Mouse (Mus musculus): ENCODE results near the gene Ezh1.

Gene Ezh1

GRCm38 (mm10) chr11:101211970-101212369 is 14.3 kb downstream of the Ezh1 start:
- DNase-seq (ENCODE audit: low read depth, low spot score): peak; percentile 77

- peak; percentile 81 for DNase-seq (ENCODE audit: low read depth, low spot score)
These were observed 25.3 kb downstream of the Ezh1 start for GRCm38 (mm10) chr11:101200986-101201385.

DNA sequence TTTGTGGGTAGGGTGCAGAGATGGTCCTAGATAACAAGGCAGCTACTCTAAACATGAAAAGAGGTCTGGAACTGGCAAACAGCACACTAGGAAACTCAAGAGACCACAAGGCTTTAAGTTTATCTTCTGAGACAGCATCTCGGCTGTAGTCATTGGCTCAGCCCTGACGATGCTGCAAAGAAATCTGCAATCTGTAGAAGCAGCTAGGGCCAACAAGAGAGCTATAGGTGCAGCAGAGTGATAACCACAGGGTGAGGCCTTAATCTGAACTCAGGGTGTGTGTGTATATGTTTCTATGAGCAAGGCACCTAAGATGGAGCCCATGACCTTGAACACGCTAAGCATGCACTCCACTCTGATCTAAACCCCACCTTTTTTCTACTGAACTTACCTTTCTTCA is 26.7 kb downstream of the Ezh1 start:
- no peak for DNase-seq (ENCODE audit: low read depth, low spot score)

GRCm38 (mm10) chr11:101196175-101196574 is 30.1 kb downstream of the Ezh1 start:
- DNase-seq (ENCODE audit: low read depth, low spot score): no peak

DNA sequence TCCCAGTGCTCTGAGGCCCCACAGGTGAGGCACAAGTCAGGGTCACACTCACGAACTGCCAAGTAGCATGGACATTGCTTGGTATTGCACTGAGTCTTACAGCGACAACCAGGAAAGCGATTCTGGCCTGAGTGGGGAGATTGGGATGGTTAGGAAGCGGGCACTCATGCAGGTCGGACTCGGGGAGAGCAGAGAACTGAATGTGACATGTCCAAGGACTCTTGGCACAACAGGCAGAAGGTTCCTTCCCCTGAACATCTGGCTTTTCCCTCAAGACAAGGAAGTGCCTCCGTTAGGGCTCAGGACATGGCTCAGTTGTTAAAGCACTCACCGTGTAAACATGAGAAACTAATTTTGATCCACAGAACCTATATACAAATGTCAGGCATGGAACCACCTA is 30.7 kb downstream of the Ezh1 start:
- no peak for DNase-seq (ENCODE audit: low read depth, low spot score)

DNA sequence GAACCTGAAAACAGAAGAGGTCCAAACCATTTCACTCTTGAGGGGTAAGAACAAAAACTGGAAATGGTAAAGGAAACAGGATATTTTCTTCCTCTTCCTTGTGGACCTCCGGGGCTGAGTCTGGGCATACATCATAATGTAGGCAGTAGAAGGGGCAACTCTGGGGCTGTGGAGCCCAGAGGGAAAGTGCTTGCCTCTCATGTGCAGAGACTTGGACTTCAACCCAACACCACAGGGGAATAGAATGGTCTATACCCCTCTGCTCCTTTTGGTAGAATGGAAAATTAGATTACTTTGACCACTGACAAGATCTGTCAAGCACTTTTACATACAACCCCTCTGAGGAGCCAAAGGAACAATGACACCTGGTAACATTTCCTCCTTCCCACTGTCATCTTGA is 31.2 kb downstream of the Ezh1 start:
- no peak for DNase-seq (ENCODE audit: low read depth, low spot score)

DNA sequence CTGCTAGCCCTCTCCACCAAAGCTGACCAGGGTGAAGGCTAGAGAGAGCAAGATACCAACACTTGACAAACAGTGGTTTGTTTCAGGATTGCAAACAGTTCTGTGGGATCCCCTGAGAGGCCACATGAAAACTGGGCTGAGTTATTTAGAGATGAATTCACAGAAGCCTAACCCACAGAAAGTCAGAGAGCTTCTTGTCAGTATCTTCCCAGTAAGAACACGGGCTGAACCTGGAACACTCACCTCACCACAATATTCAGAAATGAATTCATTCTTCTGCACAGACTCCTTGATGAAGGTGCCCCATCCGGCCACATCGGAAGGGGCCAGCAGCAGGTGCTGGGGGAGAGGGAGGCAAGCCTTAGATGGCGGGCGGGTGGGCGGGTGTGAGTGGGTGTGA is 31.6 kb downstream of the Ezh1 start:
- DNase-seq (ENCODE audit: low read depth, low spot score): no peak

GRCm38 (mm10) chr11:101194137-101194536 is 32.1 kb downstream of the Ezh1 start:
- no peak for DNase-seq (ENCODE audit: low read depth, low spot score)

- no peak for DNase-seq (ENCODE audit: low read depth, low spot score)
These were observed 33.2 kb downstream of the Ezh1 start for GRCm38 (mm10) chr11:101193076-101193475.

DNA sequence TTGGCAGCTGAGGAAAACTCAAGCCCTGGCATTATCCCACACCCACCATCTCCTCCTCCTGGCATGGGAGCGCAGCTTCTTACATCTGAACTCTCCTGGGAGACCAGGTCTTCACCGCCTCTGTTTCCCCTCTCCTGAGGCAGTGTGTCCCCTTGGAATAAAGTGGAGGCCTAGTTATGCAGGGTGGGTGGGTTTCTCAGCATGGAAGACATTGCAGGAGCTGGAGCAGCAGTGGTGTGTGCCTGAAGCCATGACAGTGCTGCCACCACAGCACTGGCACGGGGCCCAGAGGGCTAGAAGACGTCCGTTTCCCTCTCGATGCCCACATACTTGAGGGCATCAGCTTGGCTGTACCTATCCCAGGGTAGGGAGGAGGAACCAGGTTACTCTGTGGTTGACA is 33.6 kb downstream of the Ezh1 start:
- DNase-seq (ENCODE audit: low read depth, low spot score): no peak

GRCm38 (mm10) chr11:101191919-101192470 is 34.3 kb downstream of the Ezh1 start:
- no peak for DNase-seq (ENCODE audit: low read depth, low spot score)

GRCm38 (mm10) chr11:101190913-101191907 is 35.1 kb downstream of the Ezh1 start:
- DNase-seq (ENCODE audit: low read depth, low spot score): no peak

GRCm38 (mm10) chr11:101190181-101190912 is 35.9 kb downstream of the Ezh1 start:
- DNase-seq (ENCODE audit: low read depth, low spot score): no peak

GRCm38 (mm10) chr11:101189495-101190180 is 36.6 kb downstream of the Ezh1 start:
- DNase-seq (ENCODE audit: low read depth, low spot score): no peak

GRCm38 (mm10) chr11:101188166-101188805 is 38.0 kb downstream of the Ezh1 start:
- DNase-seq (ENCODE audit: low read depth, low spot score): no peak

GRCm38 (mm10) chr11:101187541-101187940 is 38.7 kb downstream of the Ezh1 start:
- DNase-seq (ENCODE audit: low read depth, low spot score): no peak

GRCm38 (mm10) chr11:101186526-101187247 is 39.6 kb downstream of the Ezh1 start:
- DNase-seq (ENCODE audit: low read depth, low spot score): no peak

GRCm38 (mm10) chr11:101185441-101185840 is 40.8 kb downstream of the Ezh1 start:
- DNase-seq (ENCODE audit: low read depth, low spot score): no peak

GRCm38 (mm10) chr11:101184984-101185383 is 41.3 kb downstream of the Ezh1 start:
- DNase-seq (ENCODE audit: low read depth, low spot score): no peak

DNA sequence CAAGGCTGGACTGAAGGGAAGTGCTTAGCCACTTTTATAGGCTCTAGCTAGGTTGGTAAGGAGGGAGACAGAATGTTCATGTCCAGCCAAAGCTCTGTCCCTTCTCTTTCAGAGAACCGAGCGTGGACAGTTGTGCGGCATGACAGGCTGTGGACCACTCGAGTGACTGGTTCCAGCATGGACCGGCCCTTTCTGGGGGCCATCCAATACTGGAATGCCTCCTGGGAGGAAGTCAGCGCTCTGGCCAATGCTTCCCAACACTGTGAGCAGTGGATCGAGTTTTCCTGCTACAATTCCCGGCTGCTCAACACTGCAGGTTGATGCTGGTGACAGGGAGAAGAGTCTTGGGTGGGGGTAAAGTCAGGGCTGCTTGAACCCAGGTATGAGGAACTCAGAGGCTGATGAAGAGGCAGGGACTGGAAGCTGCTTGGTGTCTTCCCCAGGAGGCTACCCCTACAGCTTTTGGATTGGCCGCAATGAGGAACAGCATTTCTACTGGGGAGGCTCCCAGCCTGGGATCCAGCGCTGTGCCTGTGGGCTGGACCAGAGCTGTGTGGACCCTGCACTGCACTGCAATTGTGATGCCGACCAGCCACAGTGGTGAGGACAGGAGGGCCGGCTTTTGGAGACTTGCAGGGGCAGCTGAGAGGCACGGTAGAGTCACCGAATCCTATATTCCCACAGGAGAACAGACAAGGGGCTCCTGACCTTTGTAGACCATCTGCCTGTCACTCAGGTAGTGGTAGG is 43.3 kb downstream of the Ezh1 start:
- no peak for DNase-seq (ENCODE audit: low read depth, low spot score)

Measured in A20 (cell line).